Mouse (Mus musculus): Measurements from ENCODE around the gene Spata31d1a. TPM values are rescaled to one million over a fixed set of nuclear protein-coding genes. Genes with fewer than 3 reads are reported as not detected.
"Not testable (repeated sequence)": the region's sequence is repeated elsewhere in the genome, so short reads cannot be mapped to it uniquely, and the experiment has no call there.

Spata31d1a gene
- polyA plus RNA-seq, 1 experiment from 2014 or later, result not detected

- H3K9me3 ChIP-seq, result no peaks in the 10 kb centered on the region
- no peak within 1 kb of the TSS for H3K4me2 ChIP-seq (replicated peaks)
- WGBS, result 47% methylated on average over 7 of the region's 7 CpGs
Measured at GRCm38 (mm10) chr13:59731652-59732051, 21.5 kb upstream of the Spata31d1a start, which contains the start of gene Spata31d1d. TSS of gene Spata31d1d (minus strand) at chr13:59731752.

GRCm38 (mm10) chr13:59728378-59729093 lies 18.4 kb upstream of the Spata31d1a start:
- H3K9me3 ChIP-seq, result no peaks in the 10 kb centered on the region
- no peak overlapping the region for H3K4me2 ChIP-seq (replicated peaks)
- peak; percentile 80 for ATAC-seq (ENCODE audit: low FRiP score, low read depth)
- H3K4me1 ChIP-seq, result peaks cover 6% of the 10 kb centered on the region; the same call in 1 of the 2 replicates
- no peaks in the 10 kb centered on the region for H3K36me3 ChIP-seq
- H3K27me3 ChIP-seq (replicated peaks), result no peaks in the 10 kb centered on the region; the same call in 1 of the 2 replicates
- no peak overlapping the region for H3K27ac ChIP-seq
- H3K4me3 ChIP-seq, result no peak overlapping the region
- H3K9ac ChIP-seq, result no peak overlapping the region
- 29% methylated on average over 7 of the region's 7 CpGs for WGBS

More at GRCm38 (mm10) chr13:59731652-59732051, 21.5 kb upstream of the Spata31d1a start, which contains the start of gene Spata31d1d:
- no peaks in the 10 kb centered on the region for H3K36me3 ChIP-seq
- H3K9ac ChIP-seq, result no peak within 1 kb of the TSS
- no peak within 1 kb of the TSS for H3K4me3 ChIP-seq
- ATAC-seq (ENCODE audit: low FRiP score, low read depth), result no peak
- H3K27me3 ChIP-seq (replicated peaks), result no peaks in the 10 kb centered on the region
- H3K27ac ChIP-seq, result no peak within 1 kb of the TSS
- peaks cover 4% of the 10 kb centered on the region for H3K4me1 ChIP-seq

- Histone ChIP-seq H3K36me3 (no peaks in the 10 kb centered on the region), H3K9me3 (no peaks in the 10 kb centered on the region), H3K27me3 (replicated peaks) (no peaks in the 10 kb centered on the region; the same call in 1 of the 2 replicates), H3K4me2 (replicated peaks) (peak overlapping the region; percentile 45), H3K27ac (no peak overlapping the region), H3K4me3 (no peak overlapping the region), H3K9ac (no peak overlapping the region), H3K4me1 (peaks cover 6% of the 10 kb centered on the region; the same call in 1 of the 2 replicates)
- ATAC-seq (ENCODE audit: low FRiP score, low read depth), result no peak
- WGBS, result 37% methylated on average over 29 of the region's 29 CpGs
Measured at GRCm38 (mm10) chr13:59726139-59726867, 16.2 kb upstream of the Spata31d1a start.

GRCm38 (mm10) chr13:59722089-59722488 lies 12.0 kb upstream of the Spata31d1a start:
- not testable (repeated sequence) for H3K4me2 ChIP-seq (replicated peaks); H3K36me3 ChIP-seq; H3K27ac ChIP-seq; H3K4me3 ChIP-seq; H3K9me3 ChIP-seq; H3K9ac ChIP-seq; ATAC-seq (ENCODE audit: low FRiP score, low read depth); H3K4me1 ChIP-seq; H3K27me3 ChIP-seq (replicated peaks)
- WGBS, result 84% methylated on average over 1 of the region's 1 CpGs

DNA sequence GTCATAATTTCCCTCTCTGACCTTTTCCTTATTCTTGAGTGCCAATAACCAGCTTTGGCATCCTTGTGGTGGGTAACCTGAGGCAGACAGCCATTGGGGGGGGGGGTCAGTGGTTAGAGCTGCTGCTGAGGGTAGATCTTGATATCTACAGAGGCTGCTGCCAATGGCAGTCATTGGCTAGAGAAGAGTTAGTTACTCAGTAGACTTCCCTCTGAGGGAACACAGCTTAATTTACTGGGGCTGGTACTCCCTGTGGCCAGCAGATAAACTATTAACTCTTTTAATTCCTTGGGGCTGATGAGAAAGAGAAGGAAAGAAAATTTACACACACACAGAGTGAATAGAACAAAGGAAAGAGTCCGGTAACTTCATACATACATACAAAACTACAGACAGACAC lies 9.3 kb upstream of the Spata31d1a start:
- ATAC-seq (ENCODE audit: low FRiP score, low read depth), result no peak
- no peak overlapping the region for H3K27ac ChIP-seq
- no peaks in the 10 kb centered on the region for H3K36me3 ChIP-seq
- no peaks in the 10 kb centered on the region for H3K27me3 ChIP-seq (replicated peaks)
- H3K4me2 ChIP-seq (replicated peaks), result no peak overlapping the region
- H3K4me1 ChIP-seq, result no peaks in the 10 kb centered on the region
- no peak overlapping the region for H3K9ac ChIP-seq
- H3K4me3 ChIP-seq, result no peak overlapping the region
- 100% methylated on average over 1 of the region's 1 CpGs for WGBS
- H3K9me3 ChIP-seq, result no peaks in the 10 kb centered on the region

DNA sequence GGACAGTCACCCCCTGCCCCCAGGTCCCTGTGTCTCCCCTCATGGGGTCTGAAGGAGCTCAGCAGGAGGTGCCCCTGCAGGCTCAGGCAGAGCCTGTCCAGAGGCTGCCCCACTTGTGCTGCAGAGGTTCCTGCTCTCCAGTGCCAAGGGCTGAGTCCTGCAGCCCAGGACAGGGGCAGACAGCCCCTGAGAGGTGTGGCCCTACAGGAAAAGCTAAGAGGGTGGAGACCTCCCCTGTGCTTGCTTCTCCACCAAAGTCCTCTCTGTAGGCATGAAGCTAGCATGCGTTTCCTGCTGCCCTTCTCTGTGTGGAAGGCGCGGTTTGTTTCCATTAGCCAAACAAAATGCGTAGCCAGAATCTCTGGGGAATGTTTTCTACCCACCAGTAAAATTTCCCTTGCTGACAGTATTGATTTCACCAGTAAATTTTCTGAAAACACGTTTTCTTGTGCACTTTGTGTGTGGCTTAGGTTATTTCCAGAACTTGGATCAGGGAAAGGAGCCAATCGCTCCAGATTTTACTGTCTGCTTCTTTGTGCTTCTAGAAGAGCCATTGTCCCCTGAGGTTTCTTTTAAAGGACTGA lies 8.8 kb upstream of the Spata31d1a start:
- not testable (repeated sequence) for H3K4me3 ChIP-seq; H3K4me1 ChIP-seq; H3K9ac ChIP-seq; H3K4me2 ChIP-seq (replicated peaks); ATAC-seq (ENCODE audit: low FRiP score, low read depth); H3K27me3 ChIP-seq (replicated peaks); H3K27ac ChIP-seq; H3K36me3 ChIP-seq; H3K9me3 ChIP-seq
- 40% methylated on average over 6 of the region's 6 CpGs for WGBS

DNA sequence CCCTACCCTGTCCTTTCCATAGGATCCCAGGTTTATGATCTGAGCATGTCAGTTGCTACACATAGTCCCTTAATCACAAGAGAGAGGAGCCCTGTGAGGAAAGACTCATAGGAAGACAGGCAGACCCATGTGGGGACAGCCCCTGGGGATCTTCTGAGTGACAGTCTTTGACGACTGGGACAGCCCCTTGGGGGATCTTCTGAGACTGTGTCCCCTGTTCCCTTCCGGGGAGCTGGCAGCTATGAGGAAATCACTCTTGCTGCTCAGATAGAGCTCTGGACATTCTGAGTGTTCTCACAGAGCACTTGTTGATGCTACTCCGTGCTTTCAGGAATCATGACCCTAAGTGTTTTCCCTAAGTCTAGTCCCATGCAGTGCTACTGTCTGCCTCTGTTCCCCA lies 3.6 kb upstream of the Spata31d1a start:
- Histone ChIP-seq H3K36me3 (no peaks in the 10 kb centered on the region), H3K9ac (no peak overlapping the region), H3K4me1 (no peaks in the 10 kb centered on the region), H3K27me3 (replicated peaks) (no peaks in the 10 kb centered on the region), H3K9me3 (no peaks in the 10 kb centered on the region), H3K4me2 (replicated peaks) (no peak overlapping the region), H3K4me3 (no peak overlapping the region), H3K27ac (no peak overlapping the region)
- WGBS, result 51% methylated on average over 3 of the region's 3 CpGs
- ATAC-seq (ENCODE audit: low FRiP score, low read depth), result no peak

DNA sequence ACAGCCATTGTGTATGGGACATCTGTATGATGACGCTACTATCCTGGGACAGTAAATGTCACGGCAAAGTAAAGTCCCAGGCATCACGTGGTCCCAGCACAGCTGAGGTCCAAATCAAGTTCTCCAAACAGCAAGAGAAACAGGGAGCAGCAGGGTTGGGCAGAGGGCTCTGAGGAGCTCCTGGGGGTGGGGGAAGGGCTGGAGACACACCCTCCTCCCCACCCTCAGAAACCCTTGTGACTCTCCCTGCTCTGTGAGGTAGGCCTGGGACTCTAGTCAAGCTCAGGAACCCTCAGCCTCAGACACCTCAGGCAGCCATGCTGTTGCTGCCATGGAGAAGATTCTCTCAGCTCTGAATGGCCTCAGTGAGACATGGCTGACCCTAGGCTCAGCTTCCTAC lies 1.9 kb upstream of the Spata31d1a start, which contains the start of gene Spata31d1b:
Spata31d1b (plus strand) TSS at position 301 of the 400 bp plus-strand sequence.
- H3K27ac ChIP-seq; H3K27me3 ChIP-seq (replicated peaks); H3K36me3 ChIP-seq; H3K9ac ChIP-seq; H3K4me3 ChIP-seq; H3K4me2 ChIP-seq (replicated peaks); H3K4me1 ChIP-seq; H3K9me3 ChIP-seq; ATAC-seq (ENCODE audit: low FRiP score, low read depth): not testable (repeated sequence)
- WGBS, result 76% methylated on average over 3 of the region's 3 CpGs

DNA sequence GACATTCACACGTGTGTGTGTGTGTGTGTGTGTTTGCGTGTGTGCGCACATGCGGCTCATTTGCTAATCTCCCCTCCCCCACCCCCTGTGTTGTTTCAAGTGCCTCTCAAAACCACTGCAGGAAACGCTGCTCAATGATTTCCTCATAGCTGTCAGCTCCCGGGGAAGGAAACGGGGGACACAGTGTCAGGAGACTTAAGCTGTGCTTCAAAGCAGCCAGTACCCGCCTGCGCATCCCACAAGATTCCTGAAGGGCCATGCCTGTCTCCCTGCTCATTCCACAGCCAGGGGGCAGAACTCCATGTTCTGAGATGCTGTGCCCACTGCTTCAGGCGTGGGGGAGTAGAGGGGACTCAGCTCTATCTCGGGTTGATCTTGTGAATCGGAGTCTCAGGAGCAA lies 5.6 kb downstream of the Spata31d1a start:
- H3K9ac ChIP-seq, result no peak overlapping the region
- ATAC-seq (ENCODE audit: low FRiP score, low read depth), result no peak
- whole genome bisulfite sequencing, result 66% methylated on average over 12 of the region's 12 CpGs
- H3K4me1 ChIP-seq, result no peaks in the 10 kb centered on the region
- no peak overlapping the region for H3K4me2 ChIP-seq (replicated peaks)
- H3K27me3 ChIP-seq (replicated peaks), result no peaks in the 10 kb centered on the region
- no peaks in the 10 kb centered on the region for H3K9me3 ChIP-seq
- no peak overlapping the region for H3K4me3 ChIP-seq
- no peaks in the 10 kb centered on the region for H3K36me3 ChIP-seq
- H3K27ac ChIP-seq, result no peak overlapping the region

GRCm38 (mm10) chr13:59703514-59703913 lies 6.6 kb downstream of the Spata31d1a start:
- H3K36me3 ChIP-seq, result no peaks in the 10 kb centered on the region
- WGBS, result 87% methylated on average over 12 of the region's 12 CpGs
- no peak overlapping the region for H3K4me2 ChIP-seq (replicated peaks)
- no peak overlapping the region for H3K9ac ChIP-seq
- no peak for ATAC-seq (ENCODE audit: low FRiP score, low read depth)
- H3K9me3 ChIP-seq, result no peaks in the 10 kb centered on the region
- H3K27me3 ChIP-seq (replicated peaks), result no peaks in the 10 kb centered on the region
- no peaks in the 10 kb centered on the region for H3K4me1 ChIP-seq
- H3K27ac ChIP-seq, result no peak overlapping the region
- no peak overlapping the region for H3K4me3 ChIP-seq

- not testable (repeated sequence) for H3K4me1 ChIP-seq; H3K4me2 ChIP-seq (replicated peaks); H3K36me3 ChIP-seq; H3K4me3 ChIP-seq; H3K9me3 ChIP-seq; ATAC-seq (ENCODE audit: low FRiP score, low read depth); H3K9ac ChIP-seq; H3K27ac ChIP-seq; H3K27me3 ChIP-seq (replicated peaks)
- 74% methylated on average over 1 of the region's 1 CpGs for WGBS
Measured at GRCm38 (mm10) chr13:59700137-59700536, 10.0 kb downstream of the Spata31d1a start.

GRCm38 (mm10) chr13:59699131-59699530 lies 11.0 kb downstream of the Spata31d1a start:
- H3K9me3 ChIP-seq, result no peaks in the 10 kb centered on the region
- H3K27me3 ChIP-seq (replicated peaks), result no peaks in the 10 kb centered on the region
- no peak for ATAC-seq (ENCODE audit: low FRiP score, low read depth)
- H3K4me3 ChIP-seq, result no peak overlapping the region
- 93% methylated on average over 8 of the region's 8 CpGs for WGBS
- no peaks in the 10 kb centered on the region for H3K4me1 ChIP-seq
- H3K4me2 ChIP-seq (replicated peaks), result no peak overlapping the region
- no peak overlapping the region for H3K27ac ChIP-seq
- no peak overlapping the region for H3K9ac ChIP-seq
- no peaks in the 10 kb centered on the region for H3K36me3 ChIP-seq
